Mouse (Mus musculus) right cerebral cortex, postnatal 4 days (tissue): ENCODE results near the gene Cdc42bpg.
"Not testable (repeated sequence)": the region's sequence is repeated elsewhere in the genome, so short reads cannot be mapped to it uniquely, and the experiment has no call there.

Source experiments
- DNase-seq: peaks from one replicate; pipeline ENCODE4 v3.0.0-alpha.2; 2022

Cdc42bpg gene

GRCm38 (mm10) chr19:6277661-6278438, 28.4 kb upstream of the Cdc42bpg start:
- no peak for DNase-seq

GRCm38 (mm10) chr19:6278439-6279073, 27.7 kb upstream of the Cdc42bpg start:
- no peak for DNase-seq

- no peak for DNase-seq
Measured at GRCm38 (mm10) chr19:6279481-6280144, 26.6 kb upstream of the Cdc42bpg start.

DNA sequence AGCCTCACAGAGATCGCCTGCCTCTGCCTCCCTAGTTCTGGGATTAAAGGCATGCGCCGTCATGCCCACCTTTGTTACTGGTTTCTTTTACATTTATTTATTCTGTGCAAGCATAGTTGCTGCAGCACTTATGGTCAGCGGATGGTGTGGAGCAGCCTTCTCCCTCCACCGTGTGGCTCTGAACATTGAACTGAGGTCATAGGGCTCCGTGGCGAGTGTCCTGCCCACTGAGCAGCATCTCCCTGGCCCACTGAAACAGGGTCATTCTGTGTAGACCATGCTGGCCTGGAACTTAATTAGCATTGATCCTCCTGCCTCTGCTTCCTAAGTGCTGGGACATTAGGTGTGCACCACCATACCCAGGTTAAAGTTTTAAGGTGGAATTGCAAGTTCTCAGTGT, 25.7 kb upstream of the Cdc42bpg start:
- DNase-seq, result no peak

- DNase-seq, result no peak
Measured at GRCm38 (mm10) chr19:6281122-6282020, 24.9 kb upstream of the Cdc42bpg start.

DNA sequence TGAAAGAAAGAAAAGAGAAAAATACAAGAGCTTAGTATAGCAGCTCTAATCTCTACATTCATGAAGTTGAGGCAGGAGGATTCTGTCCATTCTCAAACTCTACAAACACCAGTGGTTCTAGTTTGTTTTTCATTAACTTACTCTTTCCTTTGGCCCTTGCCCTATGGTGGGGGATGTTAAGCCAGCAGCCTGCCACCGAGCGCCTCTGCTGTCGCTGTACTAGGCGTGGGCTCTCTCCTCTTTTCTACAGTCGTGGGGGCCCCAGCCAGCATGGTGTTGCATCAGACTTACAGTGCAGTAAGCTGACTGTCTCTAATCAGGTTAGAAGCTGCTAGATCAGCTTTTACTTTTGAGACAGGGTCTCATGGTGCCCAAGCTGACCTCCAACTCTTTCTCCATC, 23.3 kb upstream of the Cdc42bpg start:
- DNase-seq, result no peak

GRCm38 (mm10) chr19:6284502-6284901, 21.8 kb upstream of the Cdc42bpg start:
- DNase-seq, result no peak

GRCm38 (mm10) chr19:6285226-6285625, 21.0 kb upstream of the Cdc42bpg start:
- DNase-seq, result no peak

- no peak for DNase-seq
Measured at GRCm38 (mm10) chr19:6285632-6286433, 20.4 kb upstream of the Cdc42bpg start.

DNA sequence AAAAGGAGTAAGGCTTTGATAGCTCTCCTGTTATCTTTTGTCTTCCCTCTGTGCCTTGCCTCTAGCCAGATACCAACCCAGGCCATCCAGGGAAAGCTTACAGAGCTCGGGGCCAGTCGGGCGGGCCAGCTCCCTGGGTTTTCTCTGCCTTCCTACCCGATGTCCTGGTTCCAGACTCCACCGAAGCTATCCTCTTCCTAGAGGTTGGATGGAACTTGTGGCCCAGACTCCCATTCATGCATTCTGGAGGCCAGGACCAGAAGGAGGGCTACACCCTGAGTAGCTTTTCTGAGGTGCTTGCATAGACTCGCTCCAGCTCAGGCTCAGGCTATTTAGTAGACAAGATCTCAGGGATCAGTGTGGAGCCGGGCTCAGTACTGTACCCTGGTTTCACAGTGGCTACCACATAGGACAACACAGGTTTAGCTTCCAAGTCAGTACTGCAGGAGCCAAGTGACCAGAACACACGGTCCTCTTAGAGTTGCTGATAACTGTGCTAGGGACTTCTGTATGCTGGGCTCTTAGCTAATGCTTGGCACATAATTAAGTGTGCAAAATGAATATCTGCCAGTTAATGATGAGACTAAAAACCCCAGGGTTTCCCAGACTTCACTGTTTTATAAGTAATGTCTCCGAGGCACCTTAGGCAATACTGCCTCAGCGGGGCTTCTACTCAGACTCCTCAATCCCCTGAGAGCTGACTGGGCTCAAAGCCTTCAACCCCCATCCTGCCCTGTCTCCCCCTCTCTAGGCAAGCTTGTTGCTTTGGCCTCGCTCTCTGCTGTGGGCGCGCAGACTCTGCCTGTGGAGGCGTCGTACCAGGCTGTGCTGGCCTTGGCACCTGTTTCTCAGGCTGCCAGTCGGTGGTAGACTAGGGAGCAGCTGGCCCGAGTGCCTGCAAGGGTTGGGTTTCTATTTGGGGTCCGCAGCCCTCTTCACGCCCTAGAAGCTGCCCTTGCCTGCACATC, 19.5 kb upstream of the Cdc42bpg start:
- no peak for DNase-seq

GRCm38 (mm10) chr19:6288236-6288894, 17.9 kb upstream of the Cdc42bpg start:
- no peak for DNase-seq

GRCm38 (mm10) chr19:6289696-6290238, 16.5 kb upstream of the Cdc42bpg start:
- no peak for DNase-seq

- DNase-seq, result not testable (repeated sequence)
Measured at GRCm38 (mm10) chr19:6290720-6291116, 15.5 kb upstream of the Cdc42bpg start.

- DNase-seq, result no peak
Measured at GRCm38 (mm10) chr19:6291117-6291781, 15.0 kb upstream of the Cdc42bpg start.

DNA sequence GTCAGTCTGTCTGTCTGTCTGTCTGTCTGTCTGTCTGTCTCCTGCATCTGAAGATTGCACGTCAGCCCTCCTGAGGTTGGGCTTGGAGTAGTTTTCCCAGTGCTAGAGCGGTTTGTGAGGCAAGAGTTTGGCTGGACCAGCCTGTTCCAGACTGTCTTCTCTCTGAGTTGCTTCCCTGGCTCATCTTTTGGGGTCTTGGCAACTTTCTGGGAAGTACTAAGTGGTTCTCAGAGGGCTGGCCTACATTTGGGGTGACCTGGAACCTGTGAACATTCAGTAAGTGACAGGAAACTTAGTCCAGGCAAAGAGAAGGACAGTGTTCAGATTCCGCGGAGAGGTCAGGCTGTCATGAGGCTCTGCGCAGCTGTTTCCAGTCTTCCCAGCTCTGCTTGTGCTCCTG, 14.0 kb upstream of the Cdc42bpg start:
- no peak for DNase-seq

DNA sequence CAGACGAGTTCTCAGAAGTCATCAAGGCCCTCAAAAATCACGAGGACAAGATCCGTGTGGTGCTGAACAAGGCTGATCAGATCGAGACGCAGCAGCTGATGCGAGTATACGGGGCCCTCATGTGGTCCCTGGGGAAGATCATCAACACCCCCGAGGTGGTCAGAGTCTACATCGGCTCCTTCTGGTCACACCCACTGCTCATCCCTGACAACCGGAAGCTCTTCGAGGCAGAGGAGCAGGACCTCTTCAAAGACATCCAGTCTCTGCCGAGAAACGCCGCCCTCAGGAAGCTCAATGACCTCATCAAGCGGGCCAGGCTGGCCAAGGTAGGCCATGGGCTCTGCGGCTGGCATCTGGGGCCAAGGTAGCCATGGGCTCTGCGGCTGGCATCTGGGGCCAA, 12.0 kb upstream of the Cdc42bpg start:
- no peak for DNase-seq

GRCm38 (mm10) chr19:6296551-6297210, 9.6 kb upstream of the Cdc42bpg start:
- no peak for DNase-seq

- DNase-seq, result no peak
Measured at GRCm38 (mm10) chr19:6297641-6298040, 8.6 kb upstream of the Cdc42bpg start.

GRCm38 (mm10) chr19:6299003-6299402, 7.3 kb upstream of the Cdc42bpg start:
- DNase-seq, result no peak
